Mouse (Mus musculus) stomach, postnatal 0 days (tissue): ENCODE data around the gene Crybg1.

Experiments used
- CTCF ChIP-seq: IDR thresholded peaks from 2 replicates; pipeline ENCODE4 v1.5.1; 2016; ENCODE audit warnings: antibody characterized with exemption, low read depth, mild to moderate bottlenecking, moderate library complexity
- EP300 ChIP-seq: optimal IDR thresholded peaks from 2 replicates; pipeline ENCODE3; 2016; ENCODE audit warnings: antibody characterized with exemption

DNA sequence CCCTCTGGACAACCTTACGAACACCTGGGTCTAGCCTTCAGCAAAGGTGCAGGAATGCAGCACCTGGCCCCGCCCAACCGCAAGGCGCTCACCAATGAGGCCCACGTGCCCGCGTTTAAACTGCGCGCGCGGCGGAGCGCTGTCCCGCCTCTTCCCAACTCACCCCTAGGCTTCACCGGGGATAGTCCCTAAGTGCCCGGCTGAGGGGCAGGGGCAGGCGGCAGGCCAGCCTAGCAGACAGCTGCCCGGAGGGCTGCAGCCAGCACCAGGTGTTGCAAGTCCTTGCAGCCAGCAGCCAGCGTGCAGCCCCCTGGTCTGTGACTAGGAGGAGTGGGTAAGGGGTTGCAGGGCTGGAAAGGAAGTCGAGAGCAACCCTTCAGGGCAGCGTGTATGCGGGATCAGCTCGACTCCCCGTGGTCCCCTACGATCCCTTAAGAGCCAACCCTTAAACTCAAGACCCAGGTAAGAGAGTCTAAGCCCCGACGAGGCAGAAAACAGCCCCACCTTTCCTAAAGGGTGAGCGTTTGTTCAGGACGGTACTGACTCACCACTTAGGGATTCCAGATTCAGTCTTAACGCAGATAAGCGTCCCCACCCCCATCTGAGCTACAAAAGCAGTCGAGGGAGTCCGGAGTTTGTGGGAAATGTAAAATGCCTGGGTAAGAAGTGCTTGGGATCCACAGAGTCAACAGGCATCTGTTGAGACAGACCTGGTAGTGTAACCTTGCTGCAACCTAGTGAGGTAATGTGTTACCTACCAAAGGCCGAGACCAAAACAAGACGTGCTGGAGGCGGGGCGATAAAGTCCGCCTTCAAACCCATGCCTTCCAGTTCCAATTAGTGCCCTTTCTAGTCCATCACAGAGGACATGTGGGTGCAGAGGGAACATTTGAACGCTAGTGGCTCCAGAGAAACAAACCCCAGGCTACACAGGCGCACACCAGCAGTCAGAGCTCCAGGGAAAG lies 142.7 kb downstream of the Crybg1 start:
- TF ChIP-seq CTCF (no peak; the same call in 1 of the 2 replicates), EP300 (no peak)
